Comparison of ENCODE assay signal across 8 mouse cellular contexts in the genomic region with DNA sequence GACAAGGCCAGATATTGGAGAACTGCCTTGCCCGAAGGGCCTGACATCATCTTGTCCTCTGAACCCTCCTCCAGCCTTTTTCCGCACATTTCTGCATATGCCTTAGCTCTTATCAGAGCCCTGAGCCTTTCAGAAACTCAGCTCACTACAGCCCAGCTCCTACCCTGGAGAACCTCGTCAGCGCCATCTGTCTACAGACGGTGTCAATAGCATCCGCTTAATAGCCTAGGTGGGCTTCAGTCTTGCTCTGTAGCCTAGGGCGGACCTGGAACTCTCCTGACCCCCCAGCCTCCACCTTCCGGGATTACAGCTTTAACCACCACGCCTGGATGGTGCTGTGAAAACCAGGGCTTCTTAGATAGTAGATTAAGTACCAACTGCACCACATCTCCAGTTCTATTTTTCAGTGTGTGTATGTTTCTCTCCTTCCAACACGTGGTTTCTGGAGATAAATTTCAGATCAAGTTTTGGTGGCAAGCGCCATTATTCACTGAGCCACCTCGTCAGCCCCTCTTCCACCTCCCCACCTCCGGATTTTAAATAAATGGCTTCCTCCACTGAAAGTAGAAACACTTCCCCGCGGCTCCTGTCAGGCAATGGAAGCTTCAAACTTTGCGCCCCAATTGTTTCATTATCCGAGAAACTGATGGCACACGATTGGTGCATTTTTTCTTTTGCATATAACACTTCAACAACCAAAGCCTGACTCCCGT. TPM values are rescaled to one million over a fixed set of nuclear protein-coding genes. Genes with fewer than 3 reads are reported as not detected.
DNase-seq lines count a peak whose midpoint lies in the region; ATAC-seq and TF ChIP-seq lines count a peak whose summit lies in the region.

No protein-coding gene starts in this region.

- H3K9ac ChIP-seq in heart, embryonic 12.5 days: peak overlapping the region; percentile 74
- H3K9ac ChIP-seq in kidney, postnatal 0 days (ENCODE audit: low read depth, low read length): peak overlapping the region; percentile 80
- peak overlapping the region; percentile 81 for H3K9ac ChIP-seq in liver, embryonic 13.5 days
- peak overlapping the region; percentile 47; the same call in 1 of the 2 replicates for H3K9ac ChIP-seq in stomach, embryonic 15.5 days

- ATAC-seq in erythroblast, adult 5-6 weeks (replicated peaks; ENCODE audit: low FRiP score, poor library complexity, severe bottlenecking): peak; percentile 60
- ATAC-seq in heart, embryonic 12.5 days (ENCODE audit: insufficient number of reproducible peaks, low FRiP score): peak; percentile 49; the same call in 1 of the 2 replicates
- peak; percentile 27; the same call in 1 of the 2 replicates for ATAC-seq in kidney, postnatal 0 days (replicated peaks; ENCODE audit: low FRiP score, low read depth)
- ATAC-seq in liver, embryonic 13.5 days (ENCODE audit: low read depth): peak; percentile 46
- peak; percentile 9; the same call in 1 of the 2 replicates for ATAC-seq in stomach, embryonic 15.5 days (ENCODE audit: insufficient read depth, low FRiP score, low read depth)

- H3K4me1 ChIP-seq in heart, embryonic 12.5 days (replicated peaks): peaks cover 21% of the 10 kb centered on the region
- peaks cover 18% of the 10 kb centered on the region; the same call in 1 of the 2 replicates for H3K4me1 ChIP-seq in kidney, postnatal 0 days (replicated peaks; ENCODE audit: insufficient read depth, low read length)
- peaks cover 50% of the 10 kb centered on the region for H3K4me1 ChIP-seq in liver, embryonic 13.5 days (replicated peaks)
- H3K4me1 ChIP-seq in stomach, embryonic 15.5 days: peaks cover 20% of the 10 kb centered on the region

- no peaks in the 10 kb centered on the region for H3K36me3 ChIP-seq in heart, embryonic 12.5 days
- H3K36me3 ChIP-seq in kidney, postnatal 0 days (ENCODE audit: insufficient read depth, low read length): no peaks in the 10 kb centered on the region
- no peaks in the 10 kb centered on the region for H3K36me3 ChIP-seq in liver, embryonic 13.5 days
- no peaks in the 10 kb centered on the region for H3K36me3 ChIP-seq in stomach, embryonic 15.5 days

- peak overlapping the region; percentile 78 for H3K27ac ChIP-seq in heart, embryonic 12.5 days (ENCODE audit: poor library complexity, severe bottlenecking)
- peak overlapping the region; percentile 96 for H3K27ac ChIP-seq in kidney, postnatal 0 days
- peak overlapping the region; percentile 93 for H3K27ac ChIP-seq in liver, embryonic 13.5 days
- peak overlapping the region; percentile 91 for H3K27ac ChIP-seq in stomach, embryonic 15.5 days

- no peaks in the 10 kb centered on the region for H3K9me3 ChIP-seq in heart, embryonic 12.5 days (replicated peaks)
- no peaks in the 10 kb centered on the region for H3K9me3 ChIP-seq in kidney, postnatal 0 days (replicated peaks; ENCODE audit: low read length)
- no peaks in the 10 kb centered on the region for H3K9me3 ChIP-seq in liver, embryonic 13.5 days (replicated peaks)
- H3K9me3 ChIP-seq in stomach, embryonic 15.5 days: no peaks in the 10 kb centered on the region

- TF ChIP-seq CTCF in kidney, postnatal 0 days (IDR thresholded peaks at IDR 0.05; ENCODE audit: low read depth): peak; percentile 86

- DNase-seq in CD4-positive helper T cell, adult 2 months (ENCODE audit: low read depth, low spot score): peak; percentile 84
- peak; percentile 91 for DNase-seq in brain, adult 2 months (ENCODE audit: low read depth, low spot score)
- peak; percentile 92 for DNase-seq in kidney, postnatal 0 days (ENCODE audit: low spot score)
- peak; percentile 76 for DNase-seq in liver, embryonic 13.5 days
- DNase-seq in neural tube, embryonic 10.5 days (ENCODE audit: extremely low spot score, low spot score): peak; percentile 78

- H3K4me2 ChIP-seq in heart, embryonic 12.5 days: peak overlapping the region; percentile 88
- H3K4me2 ChIP-seq in kidney, postnatal 0 days (ENCODE audit: low read length): peak overlapping the region; percentile 75
- H3K4me2 ChIP-seq in liver, embryonic 13.5 days: peak overlapping the region; percentile 97
- peak overlapping the region; percentile 86 for H3K4me2 ChIP-seq in stomach, embryonic 15.5 days

- H3K4me3 ChIP-seq in heart, embryonic 12.5 days: peak overlapping the region; percentile 64
- H3K4me3 ChIP-seq in kidney, postnatal 0 days (replicated peaks; ENCODE audit: low read depth, low read length): peak overlapping the region; percentile 52
- peak overlapping the region; percentile 71 for H3K4me3 ChIP-seq in liver, embryonic 13.5 days (replicated peaks)
- peak overlapping the region; percentile 63 for H3K4me3 ChIP-seq in stomach, embryonic 15.5 days (replicated peaks)

- no peaks in the 10 kb centered on the region for H3K27me3 ChIP-seq in heart, embryonic 12.5 days (replicated peaks)
- no peaks in the 10 kb centered on the region for H3K27me3 ChIP-seq in kidney, postnatal 0 days (ENCODE audit: insufficient read depth, low read length)
- H3K27me3 ChIP-seq in liver, embryonic 13.5 days: no peaks in the 10 kb centered on the region
- H3K27me3 ChIP-seq in stomach, embryonic 15.5 days (replicated peaks): no peaks in the 10 kb centered on the region

- WGBS in heart, embryonic 12.5 days: 6% methylated on average over 19 of the region's 19 CpGs
- 5% methylated on average over 19 of the region's 19 CpGs for WGBS in kidney, postnatal 0 days
- under 1% methylated on average over 19 of the region's 19 CpGs for WGBS in liver, embryonic 13.5 days (ENCODE audit: insufficient replicate concordance)
- WGBS in stomach, embryonic 15.5 days: 3% methylated on average over 19 of the region's 19 CpGs

RNA-seq across cellular contexts. Expression of gene Bicra, which starts 4.3 kb away (rescaled TPM):
- 6.5 and 20.9 TPM in 2 replicates for total RNA-seq in erythroblast, adult 5-6 weeks (2015; ENCODE audit: low replicate concordance)
- 0.14 and 2.2 TPM in 2 replicates for total RNA-seq in erythroblast, adult 5-6 weeks (2017; ENCODE audit: low replicate concordance)
- 5.9 and 6.4 TPM in 2 replicates for polyA plus RNA-seq in heart, embryonic 12.5 days (2016; fragmentation: Nextera tagmentation; extraction: Ambion mirVana)
- polyA plus RNA-seq in kidney, postnatal 0 days (2015; fragmentation: Nextera tagmentation; extraction: Ambion mirVana): 3.2 and 3.3 TPM in 2 replicates
- polyA plus RNA-seq in liver, embryonic 13.5 days (2015; fragmentation: Nextera tagmentation; extraction: Ambion mirVana): 1.4 TPM in 2 replicates
- polyA plus RNA-seq in stomach, embryonic 15.5 days (2015; fragmentation: Nextera tagmentation; extraction: Ambion mirVana): 5.8 and 7.2 TPM in 2 replicates

RNA-seq across cellular contexts. Expression of gene Zfp541, which starts 9.6 kb away (rescaled TPM):
- not detected in 2 replicates for total RNA-seq in erythroblast, adult 5-6 weeks (2015; ENCODE audit: low replicate concordance)
- 0.28 TPM in 1 of 2 replicates, not detected in the other for total RNA-seq in erythroblast, adult 5-6 weeks (2017; ENCODE audit: low replicate concordance)
- 0.05 TPM in 1 of 2 replicates, not detected in the other for polyA plus RNA-seq in heart, embryonic 12.5 days (2016; fragmentation: Nextera tagmentation; extraction: Ambion mirVana)
- polyA plus RNA-seq in kidney, postnatal 0 days (2015; fragmentation: Nextera tagmentation; extraction: Ambion mirVana): 0.05 TPM in 2 replicates
- 0.02 TPM in 1 of 2 replicates, not detected in the other for polyA plus RNA-seq in liver, embryonic 13.5 days (2015; fragmentation: Nextera tagmentation; extraction: Ambion mirVana)
- polyA plus RNA-seq in stomach, embryonic 15.5 days (2015; fragmentation: Nextera tagmentation; extraction: Ambion mirVana): 0.04 and 0.10 TPM in 2 replicates

RNA-seq across cellular contexts. Expression of gene Napa, which starts 46.2 kb away (rescaled TPM):
- total RNA-seq in erythroblast, adult 5-6 weeks (2015; ENCODE audit: low replicate concordance): 106 and 149 TPM in 2 replicates
- 82.2 and 96.3 TPM in 2 replicates for total RNA-seq in erythroblast, adult 5-6 weeks (2017; ENCODE audit: low replicate concordance)
- 144 and 159 TPM in 2 replicates for polyA plus RNA-seq in heart, embryonic 12.5 days (2016; fragmentation: Nextera tagmentation; extraction: Ambion mirVana)
- polyA plus RNA-seq in kidney, postnatal 0 days (2015; fragmentation: Nextera tagmentation; extraction: Ambion mirVana): 178 and 193 TPM in 2 replicates
- polyA plus RNA-seq in liver, embryonic 13.5 days (2015; fragmentation: Nextera tagmentation; extraction: Ambion mirVana): 159 and 165 TPM in 2 replicates
- 175 and 176 TPM in 2 replicates for polyA plus RNA-seq in stomach, embryonic 15.5 days (2015; fragmentation: Nextera tagmentation; extraction: Ambion mirVana)

Comparison
In these comparisons a context has a peak if more than half of its experiments do, and no peak if none do; other contexts are left out.
1. Peak in every context shown above with its lines: DNase-seq, ATAC-seq, H3K4me3 ChIP-seq and H3K27ac ChIP-seq.
2. ATAC-seq: peak in every context shown above with its lines; median percentile 60 in erythroblast, adult 5-6 weeks; 49 in heart, embryonic 12.5 days; 46 in liver, embryonic 13.5 days; 27 in kidney, postnatal 0 days; 9 in stomach, embryonic 15.5 days.